Mouse (Mus musculus): Measurements from ENCODE around the gene Kctd11. TPM values are rescaled to one million over a fixed set of nuclear protein-coding genes. Genes with fewer than 3 reads are reported as not detected.
"Not testable (repeated sequence)": the region's sequence is repeated elsewhere in the genome, so short reads cannot be mapped to it uniquely, and the experiment has no call there.

The Kctd11 gene
- polyA plus RNA-seq (2016; fragmentation: Nextera tagmentation; extraction: Ambion mirVana), result 4.8 and 6.7 TPM in 2 replicates

DNA sequence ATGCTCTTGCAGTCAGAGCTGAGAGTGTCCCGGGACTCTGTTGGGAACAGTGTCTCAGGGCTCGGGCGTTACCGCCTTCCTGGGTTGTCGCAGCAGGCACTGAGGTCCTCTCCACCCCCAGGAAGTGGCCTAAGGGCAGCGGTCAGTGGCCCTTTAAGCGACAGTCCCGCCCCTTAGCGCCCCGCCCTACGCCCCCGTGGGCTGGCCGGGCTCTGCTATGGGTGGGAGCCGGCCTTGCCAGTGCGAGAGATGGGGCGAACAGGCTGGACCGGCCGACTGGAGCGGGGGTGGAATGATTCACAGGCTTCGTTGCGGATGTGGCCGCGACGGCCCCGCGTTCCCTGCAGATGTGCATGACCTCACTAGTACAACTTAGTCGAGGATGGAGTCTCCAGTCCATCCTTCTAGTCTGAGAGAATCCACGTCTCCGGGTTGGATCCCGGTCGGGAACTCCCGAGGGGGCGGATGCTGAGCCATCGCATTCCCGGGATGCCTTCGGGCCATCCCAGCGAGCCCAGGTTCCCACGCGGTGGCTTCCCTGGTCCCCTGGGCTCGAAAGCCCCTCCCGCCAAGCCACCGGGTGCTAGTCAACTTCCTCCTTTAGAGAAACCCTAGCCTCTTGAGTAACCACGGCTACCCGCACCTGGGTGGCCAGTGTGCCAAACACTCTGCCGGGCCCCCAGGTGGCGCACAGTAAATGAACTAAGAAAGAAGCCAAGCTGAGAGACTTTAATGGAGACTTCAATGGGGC, at the start of gene Kctd11:
Gene Kctd11, minus strand, starts transcription at position 554 of the 751 bp plus-strand sequence.
- no peaks in the 10 kb centered on the region for H3K9me3 ChIP-seq
- no peaks in the 10 kb centered on the region for H3K36me3 ChIP-seq (replicated peaks)
- H3K27ac ChIP-seq, result peak within 1 kb of the TSS; percentile 84
- peak within 1 kb of the TSS; percentile 58 for H3K4me3 ChIP-seq
- H3K4me1 ChIP-seq, result peaks cover 67% of the 10 kb centered on the region
- under 1% methylated on average over 46 of the region's 46 CpGs for WGBS
- DNase-seq (ENCODE audit: extremely low spot score, low spot score), result peak; percentile 85
- peaks cover 34% of the 10 kb centered on the region for H3K27me3 ChIP-seq (ENCODE audit: poor library complexity, severe bottlenecking)

DNA sequence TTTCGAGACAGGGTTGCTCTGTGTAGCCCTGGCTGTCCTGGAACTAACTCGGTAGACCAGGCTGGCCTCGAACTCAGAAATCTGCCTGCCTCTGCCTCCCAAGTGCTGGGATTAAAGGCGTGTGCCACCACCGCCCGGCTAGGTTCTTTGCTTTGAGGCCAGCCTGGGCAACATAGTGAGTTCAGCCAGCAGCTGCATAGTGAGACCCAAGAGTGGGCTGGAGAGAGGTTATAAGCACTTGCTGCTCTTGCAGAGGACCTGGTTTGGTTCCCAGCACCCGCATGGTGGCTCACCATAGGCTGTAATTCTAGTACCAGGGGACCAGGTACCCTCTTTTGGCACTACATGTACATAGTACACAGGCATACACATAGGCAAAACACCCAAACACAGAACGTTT, 49.0 kb upstream of the Kctd11 start:
- not testable (repeated sequence) for H3K27ac ChIP-seq; H3K4me3 ChIP-seq; H3K36me3 ChIP-seq (replicated peaks); H3K9me3 ChIP-seq; DNase-seq (ENCODE audit: extremely low spot score, low spot score)
- WGBS, result 92% methylated on average over 8 of the region's 8 CpGs
- Histone ChIP-seq H3K4me1 (peaks cover 15% of the 10 kb centered on the region), H3K27me3 (ENCODE audit: poor library complexity, severe bottlenecking) (peaks cover 13% of the 10 kb centered on the region)

DNA sequence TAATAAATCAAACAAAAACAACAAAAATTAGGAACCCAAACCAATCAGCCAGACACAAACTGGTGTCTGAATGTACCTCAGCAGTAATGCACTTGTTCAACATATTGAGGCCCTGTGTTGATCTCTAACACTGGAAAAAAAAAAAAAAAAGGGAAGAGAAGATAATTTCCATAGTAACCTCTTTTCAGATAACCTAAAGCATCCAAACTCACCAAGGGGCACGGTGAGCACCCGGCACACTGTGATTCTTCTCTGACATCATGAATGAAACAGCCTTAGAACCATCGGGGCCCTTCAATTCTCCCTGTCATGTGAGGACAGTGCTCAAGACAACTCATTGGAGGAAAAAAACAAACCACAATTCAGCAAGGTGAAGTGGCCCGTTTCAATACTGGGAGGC, 48.5 kb upstream of the Kctd11 start:
- H3K27ac ChIP-seq, result no peak overlapping the region
- WGBS, result 91% methylated on average over 4 of the region's 4 CpGs
- no peaks in the 10 kb centered on the region for H3K36me3 ChIP-seq (replicated peaks)
- H3K27me3 ChIP-seq (ENCODE audit: poor library complexity, severe bottlenecking), result peaks cover 8% of the 10 kb centered on the region
- peaks cover 10% of the 10 kb centered on the region for H3K4me1 ChIP-seq
- no peaks in the 10 kb centered on the region for H3K9me3 ChIP-seq
- DNase-seq (ENCODE audit: extremely low spot score, low spot score), result no peak
- H3K4me3 ChIP-seq, result no peak overlapping the region

DNA sequence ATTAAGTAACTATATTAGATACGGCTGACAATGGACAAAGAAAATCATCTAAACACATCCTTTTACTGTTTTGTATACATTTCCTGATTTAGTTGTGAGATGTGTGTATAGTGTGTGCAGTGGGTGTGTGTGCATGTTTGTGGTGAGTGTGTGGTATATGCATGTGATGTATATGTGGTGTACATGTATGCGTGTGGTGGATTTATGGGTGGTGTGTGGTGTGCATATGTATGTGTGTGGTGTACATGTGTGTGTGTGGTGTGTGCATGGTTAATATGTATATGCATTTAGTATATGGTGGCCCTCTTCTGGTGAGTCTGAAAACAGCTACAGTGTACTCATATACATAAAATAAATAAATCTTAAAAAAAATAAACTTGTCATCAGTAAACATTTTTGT, 46.3 kb upstream of the Kctd11 start:
- no peaks in the 10 kb centered on the region for H3K36me3 ChIP-seq (replicated peaks)
- H3K27ac ChIP-seq, result no peak overlapping the region
- DNase-seq (ENCODE audit: extremely low spot score, low spot score), result no peak
- no peak overlapping the region for H3K4me3 ChIP-seq
- WGBS, result 97% methylated on average over 2 of the region's 2 CpGs
- H3K27me3 ChIP-seq (ENCODE audit: poor library complexity, severe bottlenecking), result no peaks in the 10 kb centered on the region
- no peaks in the 10 kb centered on the region for H3K9me3 ChIP-seq
- peaks cover 6% of the 10 kb centered on the region for H3K4me1 ChIP-seq

DNA sequence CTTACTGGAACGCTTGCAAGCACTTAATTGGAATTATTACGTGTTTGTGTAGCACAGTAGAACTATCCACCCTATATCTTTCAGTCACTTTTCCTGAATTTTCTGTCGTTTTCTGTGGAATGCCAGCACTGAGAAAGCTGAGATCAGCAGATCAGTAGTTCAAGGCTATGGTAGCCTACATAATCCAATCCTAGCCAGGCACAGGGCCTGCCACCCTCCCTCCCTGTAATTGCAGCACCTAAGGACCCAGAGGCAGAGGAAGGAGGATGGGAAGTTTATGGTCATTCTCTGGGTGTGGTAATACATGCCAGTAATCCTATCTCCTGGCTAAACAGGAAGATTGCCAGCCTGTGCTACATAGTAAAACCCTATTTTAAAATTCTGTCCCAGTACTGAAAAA, 41.6 kb upstream of the Kctd11 start:
- peak overlapping the region; percentile 99 for H3K27ac ChIP-seq
- no peaks in the 10 kb centered on the region for H3K27me3 ChIP-seq (ENCODE audit: poor library complexity, severe bottlenecking)
- peaks cover 31% of the 10 kb centered on the region for H3K4me1 ChIP-seq
- peaks cover 20% of the 10 kb centered on the region for H3K36me3 ChIP-seq (replicated peaks)
- no peaks in the 10 kb centered on the region for H3K9me3 ChIP-seq
- H3K4me3 ChIP-seq, result peak overlapping the region; percentile 99
- no peak for DNase-seq (ENCODE audit: extremely low spot score, low spot score)
- WGBS, result 66% methylated on average over 3 of the region's 3 CpGs

DNA sequence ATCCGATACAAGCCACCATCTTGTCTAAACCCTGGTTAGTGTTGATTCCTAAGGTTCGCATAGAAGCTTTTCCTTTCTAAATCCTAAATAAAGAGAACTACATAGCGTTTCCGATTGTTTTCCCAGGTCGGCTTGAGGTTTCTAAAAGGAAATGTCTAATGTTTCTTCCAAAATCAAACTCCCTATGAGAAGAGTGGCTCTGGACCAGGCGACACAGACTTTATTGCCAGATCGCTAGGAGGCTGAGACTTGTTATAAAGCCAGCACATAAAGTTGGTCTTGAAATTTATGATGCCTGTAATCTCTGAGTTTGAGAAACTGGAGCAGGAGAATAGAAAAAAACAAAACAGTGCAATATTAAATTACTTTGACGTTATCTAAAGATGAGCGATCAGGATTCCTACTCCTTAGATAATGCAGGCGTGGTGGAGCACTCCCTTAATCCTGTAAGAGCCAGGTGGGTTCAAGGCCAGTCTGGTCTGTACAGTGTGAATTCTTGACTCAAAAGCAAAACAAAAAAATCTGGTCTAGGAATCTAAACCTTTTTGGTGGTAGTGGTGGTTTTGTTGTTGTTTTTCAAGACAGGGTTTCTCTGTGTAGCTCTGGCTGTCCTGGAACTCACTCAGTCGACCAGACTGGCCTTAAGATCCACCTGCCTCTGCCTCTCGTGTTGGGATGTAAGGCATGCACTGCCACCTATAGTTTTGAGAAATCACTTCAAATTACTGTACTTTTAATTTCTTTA, 41.0 kb upstream of the Kctd11 start:
- peak overlapping the region; percentile 99 for H3K27ac ChIP-seq
- no peak for DNase-seq (ENCODE audit: extremely low spot score, low spot score)
- peaks cover 26% of the 10 kb centered on the region for H3K36me3 ChIP-seq (replicated peaks)
- H3K4me3 ChIP-seq, result peak overlapping the region; percentile 99
- H3K9me3 ChIP-seq, result no peaks in the 10 kb centered on the region
- H3K27me3 ChIP-seq (ENCODE audit: poor library complexity, severe bottlenecking), result no peaks in the 10 kb centered on the region
- whole genome bisulfite sequencing, result 3% methylated on average over 12 of the region's 12 CpGs
- H3K4me1 ChIP-seq, result peaks cover 35% of the 10 kb centered on the region

DNA sequence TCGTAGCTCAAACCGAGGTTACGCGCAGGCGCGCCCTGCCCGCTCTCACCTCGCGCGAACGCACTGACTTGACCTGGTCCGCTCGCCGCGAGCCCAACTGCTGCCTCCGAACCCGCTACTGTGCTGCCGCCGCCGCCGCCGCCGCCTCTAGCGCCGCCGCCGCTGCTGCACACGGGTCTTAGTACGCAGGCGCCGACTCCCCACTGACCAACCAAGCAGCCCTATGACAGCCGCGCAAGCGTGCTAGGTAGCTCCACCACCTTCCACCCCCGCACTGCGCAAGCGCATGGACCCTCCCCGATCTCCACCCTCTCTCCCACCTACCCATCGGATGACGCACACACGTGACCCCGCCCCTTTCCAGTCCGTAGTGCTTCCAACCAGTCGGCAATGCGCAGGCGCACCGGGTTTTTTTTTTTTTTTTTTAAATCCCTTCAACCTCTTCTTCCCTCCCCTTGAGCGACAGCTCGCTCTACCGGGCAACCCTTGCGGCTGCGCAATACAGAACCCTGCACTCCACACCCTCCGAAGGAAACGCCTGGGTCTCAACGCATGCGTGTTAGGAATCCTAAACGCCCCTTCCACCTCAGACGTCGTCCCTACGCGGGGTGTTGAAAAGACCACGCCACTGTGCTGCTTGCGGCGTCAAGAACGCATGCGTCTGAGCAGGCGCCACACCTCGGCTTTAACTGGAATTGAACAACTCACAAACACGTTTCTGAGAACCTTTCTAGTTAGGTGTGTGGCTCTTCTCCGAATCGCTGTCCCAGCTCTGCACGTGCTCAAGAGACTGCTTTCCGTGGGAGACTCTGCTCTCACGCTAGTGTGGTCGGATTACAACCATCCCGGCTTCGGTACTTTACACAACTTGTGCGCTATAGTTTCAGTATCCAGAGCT, 40.2 kb upstream of the Kctd11 start, which contains the start of gene Eif5a:
Gene Eif5a, minus strand, starts transcription at position 845 of the 898 bp plus-strand sequence.
- peaks cover 44% of the 10 kb centered on the region for H3K4me1 ChIP-seq
- H3K4me3 ChIP-seq, result peak within 1 kb of the TSS; percentile 99
- under 1% methylated on average over 78 of the region's 78 CpGs for WGBS
- no peaks in the 10 kb centered on the region for H3K9me3 ChIP-seq
- peaks cover 35% of the 10 kb centered on the region for H3K36me3 ChIP-seq (replicated peaks)
- no peaks in the 10 kb centered on the region for H3K27me3 ChIP-seq (ENCODE audit: poor library complexity, severe bottlenecking)
- peak within 1 kb of the TSS; percentile 99 for H3K27ac ChIP-seq
- DNase-seq (ENCODE audit: extremely low spot score, low spot score), result peak; percentile 100

DNA sequence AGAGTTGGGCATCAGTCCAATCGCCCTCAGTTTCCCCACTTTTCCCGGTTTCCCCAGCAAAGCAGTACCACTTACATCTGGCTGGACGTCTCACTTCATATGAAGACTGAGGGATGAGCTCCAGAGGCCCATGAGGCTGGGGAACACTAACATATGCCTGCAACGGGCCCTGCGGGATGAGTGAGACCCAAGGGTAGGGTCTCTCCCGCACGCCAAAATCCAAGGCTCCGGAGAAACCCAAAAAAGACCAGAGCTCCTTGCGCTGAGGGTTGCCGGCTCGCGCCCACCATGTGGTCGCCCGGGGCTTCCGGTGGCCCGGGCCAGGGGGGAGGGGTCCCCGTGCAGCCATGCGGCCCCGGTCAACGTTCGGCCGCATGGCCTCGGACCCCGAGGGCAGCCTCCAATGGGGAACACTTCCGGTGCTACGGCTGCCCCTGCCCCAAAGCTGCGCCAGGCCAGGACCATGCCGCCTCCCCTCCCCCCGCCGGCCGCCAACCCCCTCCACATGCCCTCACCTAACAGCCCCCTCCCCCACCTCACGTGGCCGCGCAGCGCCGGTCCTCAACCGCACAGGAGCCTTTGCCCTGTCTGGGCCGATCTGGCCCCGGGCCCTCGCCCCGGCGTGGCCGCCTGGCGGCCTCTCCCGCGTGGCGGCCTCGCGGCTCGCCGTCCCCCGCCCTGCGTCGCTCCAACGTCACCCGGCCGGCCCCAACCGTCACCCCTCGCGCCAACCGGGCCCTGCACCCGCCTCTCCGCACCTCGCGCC, 39.2 kb upstream of the Kctd11 start:
- WGBS, result under 1% methylated on average over 64 of the region's 65 CpGs
- Histone ChIP-seq H3K4me1 (peaks cover 53% of the 10 kb centered on the region), H3K27me3 (ENCODE audit: poor library complexity, severe bottlenecking) (no peaks in the 10 kb centered on the region), H3K27ac (peak overlapping the region; percentile 99), H3K9me3 (no peaks in the 10 kb centered on the region), H3K36me3 (replicated peaks) (peaks cover 44% of the 10 kb centered on the region), H3K4me3 (peak overlapping the region; percentile 99)
- DNase-seq (ENCODE audit: extremely low spot score, low spot score), result peak; percentile 70

DNA sequence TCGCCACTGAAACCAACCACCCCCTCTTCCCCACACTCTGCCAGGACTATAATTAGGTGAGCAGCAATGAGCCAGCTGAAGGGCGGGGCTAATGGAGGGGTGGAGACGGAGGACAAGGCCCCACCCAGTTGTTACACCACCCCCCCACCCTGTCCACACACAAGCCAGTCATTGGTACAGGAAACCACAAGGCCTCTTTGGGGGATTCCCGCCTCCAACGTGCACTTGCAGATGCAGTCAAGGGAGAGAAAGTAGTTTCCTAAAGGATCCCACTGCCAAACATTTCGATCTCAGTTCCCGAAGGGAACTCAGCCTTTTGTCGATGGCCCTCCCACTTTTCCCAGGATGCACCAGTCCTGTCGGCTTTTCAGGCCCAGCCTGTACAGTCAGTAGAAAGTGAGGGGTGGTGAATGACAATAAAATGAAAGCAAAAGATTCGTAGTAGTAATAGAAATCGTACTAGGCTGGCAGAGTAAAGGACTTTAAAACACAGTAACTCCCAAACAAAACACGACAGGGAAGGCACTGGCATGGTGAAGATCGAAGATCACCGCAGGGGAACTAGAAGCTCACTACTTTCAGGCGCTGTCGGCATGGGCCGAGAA, 38.6 kb upstream of the Kctd11 start:
- peak; percentile 62 for DNase-seq (ENCODE audit: extremely low spot score, low spot score)
- Histone ChIP-seq H3K4me3 (peak overlapping the region; percentile 99), H3K27ac (peak overlapping the region; percentile 99), H3K4me1 (peaks cover 60% of the 10 kb centered on the region), H3K27me3 (ENCODE audit: poor library complexity, severe bottlenecking) (no peaks in the 10 kb centered on the region), H3K9me3 (no peaks in the 10 kb centered on the region), H3K36me3 (replicated peaks) (peaks cover 51% of the 10 kb centered on the region)
- WGBS, result 1% methylated on average over 17 of the region's 17 CpGs

DNA sequence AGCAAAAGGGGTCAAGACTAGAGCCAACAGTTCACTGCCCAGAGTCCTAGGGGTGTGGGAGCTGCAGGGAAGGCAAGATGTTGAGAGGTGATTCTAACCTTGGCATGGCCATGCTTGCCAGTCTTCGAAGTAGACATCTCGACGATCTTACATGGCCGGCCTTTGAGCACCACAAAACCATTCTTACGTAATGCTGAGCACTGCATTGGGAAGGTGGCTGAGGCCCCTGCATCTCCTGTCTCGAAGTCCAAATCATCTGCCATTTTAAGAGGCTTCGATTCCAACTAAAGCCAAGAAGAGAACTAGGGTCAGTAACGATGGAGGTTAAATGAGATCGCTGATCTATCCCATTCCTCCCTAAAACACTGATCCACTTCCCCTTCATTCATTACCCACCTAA, 37.8 kb upstream of the Kctd11 start:
- 87% methylated on average over 9 of the region's 9 CpGs for WGBS
- Histone ChIP-seq H3K27ac (0 out of 2 replicates have a peak overlapping the region, but pooled peaks have one; percentile 99), H3K9me3 (no peaks in the 10 kb centered on the region), H3K36me3 (replicated peaks) (peaks cover 55% of the 10 kb centered on the region), H3K27me3 (ENCODE audit: poor library complexity, severe bottlenecking) (no peaks in the 10 kb centered on the region), H3K4me3 (peak overlapping the region; percentile 99), H3K4me1 (peaks cover 67% of the 10 kb centered on the region)
- no peak for DNase-seq (ENCODE audit: extremely low spot score, low spot score)

DNA sequence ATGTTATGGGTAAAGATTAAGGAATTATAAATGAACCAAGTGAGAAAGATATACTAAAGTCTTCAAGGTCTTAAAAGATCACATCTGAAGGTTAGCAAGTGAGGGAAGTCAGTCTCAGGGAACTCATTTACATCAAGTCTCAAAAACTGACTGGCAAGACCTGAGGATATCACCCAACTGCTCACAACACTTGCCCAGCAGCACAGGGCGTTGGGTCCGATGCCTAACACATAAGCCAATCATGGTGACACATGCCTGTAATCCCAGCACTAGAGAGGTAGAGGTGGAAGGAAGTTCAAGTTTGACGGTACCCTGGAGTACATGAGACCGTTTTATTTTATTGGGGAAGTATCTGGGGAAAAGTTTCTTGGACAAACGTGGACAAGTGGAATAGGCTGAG, 36.9 kb upstream of the Kctd11 start:
- H3K27me3 ChIP-seq (ENCODE audit: poor library complexity, severe bottlenecking), result no peaks in the 10 kb centered on the region
- peaks cover 61% of the 10 kb centered on the region for H3K36me3 ChIP-seq (replicated peaks)
- DNase-seq (ENCODE audit: extremely low spot score, low spot score), result no peak
- no peak overlapping the region for H3K27ac ChIP-seq
- H3K9me3 ChIP-seq, result no peaks in the 10 kb centered on the region
- WGBS, result 89% methylated on average over 5 of the region's 5 CpGs
- H3K4me3 ChIP-seq, result peak overlapping the region; percentile 19; the same call in 1 of the 2 replicates
- peaks cover 76% of the 10 kb centered on the region for H3K4me1 ChIP-seq

All from forebrain, embryonic 10.5 days (tissue).